30 mouse cellular contexts compared by ENCODE assay signal in genomic region chr13:76808871-76809390, GRCm38 (mm10).
DNase-seq lines count a peak whose midpoint lies in the region; ATAC-seq and TF ChIP-seq lines count a peak whose summit lies in the region.
"Had no signal": no experiment of that assay in that cellular context is flagged by ENCODE, and none has a peak within 500 bp of the region (broad histone marks: within the 10 kb centered on the region; RNA-seq: fewer than 3 reads in every experiment).

No protein-coding gene starts in this region.

- no peak for DNase-seq in kidney, adult 2 months
- DNase-seq in midbrain, postnatal 0 days (ENCODE audit: low spot score): no peak
- peak; percentile 58 for DNase-seq in forebrain, embryonic 14.5 days (ENCODE audit: low spot score)
- DNase-seq in adrenal gland, postnatal 25 days: no peak
- no peak for DNase-seq in layer of hippocampus, adult 18-20 months (ENCODE audit: low spot score in 2 of 2)
- DNase-seq in cerebellum, adult 11-12 months: no peak
- DNase-seq: adrenal gland, postnatal 36 days; cerebellum, adult 8-10 months; cerebellum, postnatal 25 days; gastrocnemius, adult 2 months; gastrocnemius, postnatal 36 days; heart, adult 18-20 months; heart, postnatal 36 days; kidney, adult 18-20 months; kidney, postnatal 36 days; lung, embryonic 14.5 days; lung, postnatal 14 days; right cerebral cortex, adult 18-20 months; spleen, adult 18-20 months; thymus, postnatal 14 days had no signal

- H3K9ac ChIP-seq in kidney, embryonic 15.5 days: no peak overlapping the region
- H3K9ac ChIP-seq in midbrain, embryonic 13.5 days (replicated peaks): no peak overlapping the region
- H3K9ac ChIP-seq in midbrain, postnatal 0 days (replicated peaks; ENCODE audit: low read length, poor library complexity, severe bottlenecking): no peak overlapping the region
- no peak overlapping the region for H3K9ac ChIP-seq in forebrain, embryonic 14.5 days (ENCODE audit: low read length)
- H3K9ac ChIP-seq: embryonic facial prominence, embryonic 15.5 days; hindbrain, embryonic 14.5 days; limb, embryonic 12.5 days; liver, embryonic 15.5 days; lung, embryonic 14.5 days had no signal

- ATAC-seq in kidney, embryonic 15.5 days (replicated peaks; ENCODE audit: low FRiP score): no peak
- 0 out of 2 replicates have a peak, but pooled peaks have one; percentile 24 for ATAC-seq in midbrain, embryonic 13.5 days
- ATAC-seq in midbrain, postnatal 0 days (ENCODE audit: low FRiP score): no peak
- ATAC-seq in forebrain, embryonic 14.5 days: peak; percentile 29; the same call in 1 of the 2 replicates
- ATAC-seq: inflammation-experienced regulatory T-cells, adult 6 months had no signal

- H3K4me3 ChIP-seq in kidney, embryonic 15.5 days (replicated peaks): no peak overlapping the region
- no peak overlapping the region for H3K4me3 ChIP-seq in kidney, adult 2 months (ENCODE audit: insufficient read depth, low read depth, low read length)
- no peak overlapping the region for H3K4me3 ChIP-seq in midbrain, embryonic 13.5 days (replicated peaks)
- no peak overlapping the region for H3K4me3 ChIP-seq in midbrain, postnatal 0 days (ENCODE audit: low read depth, low read length)
- no peak overlapping the region for H3K4me3 ChIP-seq in forebrain, embryonic 14.5 days (ENCODE audit: low read depth, low read length)
- H3K4me3 ChIP-seq: embryonic facial prominence, embryonic 10.5 days; embryonic facial prominence, embryonic 15.5 days; gastrocnemius, adult 2 months; limb, embryonic 12.5 days; liver, embryonic 15.5 days; midbrain, embryonic 10.5 days had no signal

- no peak for TF ChIP-seq POLR2A in kidney, adult 2 months (IDR thresholded peaks at IDR 0.05; ENCODE audit: low read depth, low read length)

- no peaks in the 10 kb centered on the region for H3K9me3 ChIP-seq in kidney, embryonic 15.5 days (replicated peaks)
- no peaks in the 10 kb centered on the region for H3K9me3 ChIP-seq in midbrain, embryonic 13.5 days
- H3K9me3 ChIP-seq in midbrain, postnatal 0 days (ENCODE audit: low read length): no peaks in the 10 kb centered on the region
- H3K9me3 ChIP-seq in forebrain, embryonic 14.5 days (replicated peaks; ENCODE audit: control insufficient read depth, low read length): no peaks in the 10 kb centered on the region
- H3K9me3 ChIP-seq: embryonic facial prominence, embryonic 10.5 days; embryonic facial prominence, embryonic 15.5 days; limb, embryonic 12.5 days; liver, embryonic 15.5 days; midbrain, embryonic 10.5 days had no signal

- 31% methylated on average over 1 of the region's 1 CpGs for WGBS in kidney, embryonic 15.5 days
- WGBS in kidney, adult 2 months: 57% methylated on average over 1 of the region's 1 CpGs
- WGBS in midbrain, embryonic 13.5 days: 22% methylated on average over 1 of the region's 1 CpGs
- WGBS in midbrain, postnatal 0 days: 33% methylated on average over 1 of the region's 1 CpGs
- 7% methylated on average over 1 of the region's 1 CpGs for WGBS in forebrain, embryonic 14.5 days

- H3K4me2 ChIP-seq in kidney, embryonic 15.5 days: no peak overlapping the region
- H3K4me2 ChIP-seq in midbrain, embryonic 13.5 days (replicated peaks): no peak overlapping the region
- no peak overlapping the region for H3K4me2 ChIP-seq in midbrain, postnatal 0 days (ENCODE audit: low read depth, low read length, poor library complexity, severe bottlenecking)
- no peak overlapping the region for H3K4me2 ChIP-seq in forebrain, embryonic 14.5 days (ENCODE audit: low read length)
- H3K4me2 ChIP-seq: embryonic facial prominence, embryonic 15.5 days; heart, embryonic 11.5 days; hindbrain, embryonic 14.5 days; limb, embryonic 12.5 days; liver, embryonic 15.5 days; lung, embryonic 14.5 days had no signal

- no peaks in the 10 kb centered on the region for H3K27me3 ChIP-seq in kidney, embryonic 15.5 days
- no peaks in the 10 kb centered on the region; the same call in 1 of the 2 replicates for H3K27me3 ChIP-seq in kidney, adult 2 months (replicated peaks; ENCODE audit: control insufficient read depth, insufficient read depth, low read length)
- H3K27me3 ChIP-seq in midbrain, embryonic 13.5 days: peaks cover 34% of the 10 kb centered on the region
- H3K27me3 ChIP-seq in midbrain, postnatal 0 days (ENCODE audit: insufficient read depth, low read length): no peaks in the 10 kb centered on the region
- H3K27me3 ChIP-seq in forebrain, embryonic 14.5 days (replicated peaks; ENCODE audit: control insufficient read depth, insufficient read depth, low read length): no peaks in the 10 kb centered on the region
- H3K27me3 ChIP-seq: embryonic facial prominence, embryonic 15.5 days; liver, embryonic 15.5 days had no signal

- H3K27ac ChIP-seq in kidney, embryonic 15.5 days: peak overlapping the region; percentile 71
- no peak overlapping the region for H3K27ac ChIP-seq in kidney, adult 2 months (ENCODE audit: insufficient read depth, low read depth, low read length)
- H3K27ac ChIP-seq in midbrain, embryonic 13.5 days: no peak overlapping the region
- H3K27ac ChIP-seq in midbrain, postnatal 0 days (ENCODE audit: low read depth, low read length): no peak overlapping the region
- no peak overlapping the region for H3K27ac ChIP-seq in forebrain, embryonic 14.5 days (ENCODE audit: low read depth, low read length)
- H3K27ac ChIP-seq: embryonic facial prominence, embryonic 15.5 days; gastrocnemius, adult 2 months; hindbrain, embryonic 14.5 days; limb, embryonic 12.5 days; liver, embryonic 15.5 days; midbrain, embryonic 10.5 days had no signal

- H3K4me1 ChIP-seq in kidney, embryonic 15.5 days: peaks cover 10% of the 10 kb centered on the region
- no peaks in the 10 kb centered on the region for H3K4me1 ChIP-seq in kidney, adult 2 months (ENCODE audit: control insufficient read depth, insufficient read depth, low read length)
- H3K4me1 ChIP-seq in midbrain, embryonic 13.5 days (replicated peaks): peaks cover 14% of the 10 kb centered on the region
- no peaks in the 10 kb centered on the region for H3K4me1 ChIP-seq in midbrain, postnatal 0 days (ENCODE audit: insufficient read depth, low read length)
- peaks cover 6% of the 10 kb centered on the region; the same call in 1 of the 2 replicates for H3K4me1 ChIP-seq in forebrain, embryonic 14.5 days (ENCODE audit: control insufficient read depth, insufficient read depth, low read length)
- H3K4me1 ChIP-seq: embryonic facial prominence, embryonic 15.5 days; liver, embryonic 15.5 days had no signal

- no peak for TF ChIP-seq CTCF in kidney, adult 2 months (conservative IDR thresholded peaks at IDR 0.05; ENCODE audit: insufficient read depth, insufficient read length, low read depth, low read length)
- no peak for TF ChIP-seq CTCF in midbrain, postnatal 0 days (IDR thresholded peaks at IDR 0.05)

- no peaks in the 10 kb centered on the region for H3K36me3 ChIP-seq in kidney, embryonic 15.5 days
- no peaks in the 10 kb centered on the region for H3K36me3 ChIP-seq in kidney, adult 2 months (ENCODE audit: control insufficient read depth, insufficient read depth, low read length)
- H3K36me3 ChIP-seq in midbrain, embryonic 13.5 days: no peaks in the 10 kb centered on the region
- no peaks in the 10 kb centered on the region for H3K36me3 ChIP-seq in midbrain, postnatal 0 days (ENCODE audit: insufficient read depth, low read length)
- H3K36me3 ChIP-seq in forebrain, embryonic 14.5 days (ENCODE audit: control insufficient read depth, insufficient read depth, low read length): no peaks in the 10 kb centered on the region
- H3K36me3 ChIP-seq: embryonic facial prominence, embryonic 10.5 days; embryonic facial prominence, embryonic 15.5 days; limb, embryonic 12.5 days; liver, embryonic 15.5 days; midbrain, embryonic 10.5 days had no signal

Comparison
In these comparisons a context has a peak if more than half of its experiments do, and no peak if none do; other contexts are left out.
1. ATAC-seq: peak in midbrain, embryonic 13.5 days (single experiment) and forebrain, embryonic 14.5 days (single experiment); none in kidney, embryonic 15.5 days (single experiment) and midbrain, postnatal 0 days (single experiment).